Mouse (Mus musculus): ENCODE results near the gene Klc1.

GRCm38 (mm10) chr12:111794526-111795179 lies 36.0 kb downstream of the Klc1 start:
- TF ChIP-seq GATA1 (IDR thresholded peaks at IDR 0.05; ENCODE audit: low read length) (no peak), TAL1 (IDR thresholded peaks at IDR 0.05; ENCODE audit: low read length) (no peak)
